Mouse (Mus musculus) cerebellum, postnatal 36 days (tissue): Measurements from ENCODE around the gene Ralbp1.

ENCODE experiments used
- DNase-seq, 2 experiments: peaks; one replicate each; pipeline ENCODE4 v3.0.0; 2021 to 2022; ENCODE audit warnings: mixed read lengths in 2 of 2

Gene Ralbp1

DNA sequence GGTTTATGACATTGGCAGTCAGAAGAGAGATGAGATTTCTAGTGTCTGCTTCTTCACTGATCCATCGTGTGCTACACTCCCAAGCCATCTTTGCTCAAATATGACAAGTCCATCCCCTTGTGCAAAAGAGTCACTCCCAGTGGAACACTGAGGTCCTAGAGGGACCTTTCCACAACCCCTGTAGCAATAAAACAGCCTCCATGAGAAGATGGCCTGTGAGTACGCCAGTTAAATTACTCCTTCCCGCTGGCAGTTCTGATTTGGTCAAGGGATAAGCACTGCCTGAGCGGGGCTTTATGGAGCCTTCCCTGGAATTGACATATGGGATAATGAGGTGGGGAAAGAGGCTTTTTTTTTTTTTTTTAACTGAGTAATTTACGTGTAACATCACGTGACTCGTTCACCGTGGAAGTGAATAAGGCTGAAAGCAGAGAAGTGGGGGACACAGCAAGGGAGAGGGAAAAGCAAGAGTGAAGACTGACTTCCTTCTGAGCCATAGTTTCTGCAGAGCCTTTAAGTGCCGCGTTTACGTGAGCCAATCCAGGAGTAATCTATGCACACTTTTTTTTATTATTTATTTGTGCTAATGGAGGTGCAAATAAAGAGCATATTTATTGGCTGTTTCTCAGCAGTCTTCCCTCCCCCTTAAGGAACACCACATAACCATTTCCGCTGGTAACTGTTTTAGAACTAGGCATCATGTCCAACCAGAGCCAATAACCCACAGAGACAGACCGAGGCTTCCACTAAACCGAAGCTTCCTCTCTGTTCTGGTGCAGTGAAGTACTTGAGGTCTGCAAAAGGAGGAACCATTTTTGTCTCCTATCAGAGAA, at the start of gene Ralbp1:
Ralbp1 (minus strand) TSS at position 102 of the 833 bp plus-strand sequence.
- DNase-seq = peak; percentile 32 to 56

DNA sequence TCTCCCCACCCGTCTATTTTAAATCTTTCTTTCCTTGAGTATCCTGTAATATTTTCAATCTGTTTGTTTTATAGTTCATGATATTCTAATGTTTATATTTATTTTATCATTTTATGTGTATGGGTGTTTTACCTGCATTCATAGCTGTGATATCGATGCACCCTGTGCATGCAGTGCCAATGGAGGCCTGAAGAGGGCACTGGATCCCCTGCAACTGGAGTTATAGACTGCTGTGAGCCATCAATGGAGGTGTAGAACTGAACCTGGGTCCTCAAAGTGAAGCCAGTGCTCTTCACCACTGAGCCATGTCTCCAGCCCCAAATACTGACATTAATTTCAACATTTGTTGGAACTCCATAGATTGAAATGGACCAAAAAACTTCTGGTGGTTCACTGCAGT, 48.1 kb upstream of the Ralbp1 start:
- DNase-seq = no peak

DNA sequence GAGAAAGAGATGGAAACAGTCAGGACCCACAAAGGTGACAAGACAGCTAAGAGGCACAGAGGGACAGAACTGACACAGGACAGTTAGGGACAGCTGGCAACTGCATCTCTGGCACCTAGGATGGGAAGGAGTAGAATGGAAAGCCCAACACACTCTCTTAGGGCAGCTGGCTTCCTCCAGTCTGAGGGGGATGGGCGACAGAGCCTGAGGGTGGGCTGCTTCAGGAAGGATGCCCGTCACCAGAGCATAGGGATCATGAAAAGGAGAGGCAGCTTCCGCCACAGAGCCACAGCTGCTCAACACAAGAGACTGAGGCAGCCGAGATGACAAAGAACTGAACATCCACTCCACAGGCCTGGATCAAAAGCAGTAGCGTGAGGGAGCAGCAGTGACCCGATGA, 45.9 kb upstream of the Ralbp1 start:
- DNase-seq = peak in 1 of 2 experiments; percentile 19

DNA sequence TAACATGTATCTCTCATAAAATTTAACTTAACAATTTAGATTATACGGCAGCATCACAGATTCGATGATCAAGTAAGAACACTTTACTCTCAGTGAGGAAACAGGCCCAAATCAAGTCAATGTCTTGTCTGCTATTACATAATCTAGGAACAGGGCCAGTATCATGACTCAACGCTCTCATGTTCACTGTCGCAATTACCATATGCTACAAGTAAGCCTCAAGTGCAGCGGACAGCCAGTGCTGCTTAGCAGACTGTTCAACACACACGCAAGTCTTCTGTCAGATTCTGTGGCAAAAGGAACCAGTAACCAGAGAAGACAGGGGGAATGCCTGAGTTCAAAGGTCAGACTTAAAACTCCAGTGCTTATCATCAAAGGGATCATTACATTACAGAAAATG, 45.4 kb upstream of the Ralbp1 start:
- DNase-seq = peak; percentile 59 to 73

DNA sequence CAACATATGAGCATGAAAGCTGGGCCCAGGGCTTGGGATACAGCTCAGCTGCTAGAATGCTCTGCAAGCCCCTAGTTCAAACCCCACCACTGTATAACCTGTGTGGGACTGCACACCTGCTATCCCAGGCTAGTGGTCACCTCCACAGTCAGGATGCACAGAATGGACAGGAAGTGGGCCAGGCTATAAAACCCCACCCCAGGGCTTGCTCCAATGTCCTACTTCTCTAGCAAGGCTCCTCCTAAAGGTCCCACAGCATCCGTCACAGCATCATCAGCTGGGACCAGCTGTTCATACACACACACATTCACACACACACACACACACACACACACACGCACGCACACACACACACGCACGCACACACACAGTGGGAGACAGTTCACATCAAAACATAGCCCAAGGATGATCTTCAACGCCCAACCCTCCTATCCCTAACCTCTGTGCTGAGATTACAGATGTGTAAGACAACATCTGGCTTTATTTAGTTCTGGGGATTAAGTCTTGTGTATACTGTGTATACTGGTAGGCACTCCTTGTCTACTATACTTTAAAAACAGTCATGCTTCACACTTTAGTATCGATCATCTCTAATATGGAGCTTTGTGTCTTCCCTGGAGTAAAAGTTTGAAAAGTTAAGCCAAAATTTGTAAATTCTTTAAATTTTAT, 44.7 kb upstream of the Ralbp1 start:
- DNase-seq = no peak

DNA sequence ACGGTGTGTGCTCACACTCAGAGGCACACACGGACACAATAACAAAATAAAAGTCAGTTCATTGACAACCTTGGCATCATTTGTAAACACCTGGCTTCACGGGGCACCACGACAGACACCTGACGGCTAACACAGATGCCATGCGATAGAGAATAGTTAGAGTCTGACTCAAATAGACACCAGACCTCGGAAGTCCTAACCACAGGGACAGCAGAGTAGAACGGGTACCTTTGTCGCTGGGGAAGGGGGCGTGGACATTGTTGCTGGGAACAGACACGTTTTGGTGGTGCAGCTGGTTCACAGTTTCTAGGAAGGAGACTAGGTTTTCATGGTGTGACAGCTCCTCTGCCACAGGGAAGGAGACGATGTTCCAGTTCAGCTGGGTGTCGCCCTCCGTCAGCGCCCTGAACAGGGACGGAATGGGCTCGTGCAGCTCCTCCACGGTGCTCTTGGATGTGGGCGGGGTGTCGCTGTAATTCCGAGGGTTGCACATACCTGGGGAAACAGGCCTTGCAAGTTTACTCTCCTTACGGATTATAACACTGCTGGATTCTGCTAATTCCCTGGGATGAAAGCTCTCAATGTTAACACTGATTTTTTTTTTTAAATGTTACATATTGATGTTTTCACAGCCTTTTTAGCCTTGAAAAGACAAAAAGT, 43.9 kb upstream of the Ralbp1 start:
- DNase-seq = no peak

DNA sequence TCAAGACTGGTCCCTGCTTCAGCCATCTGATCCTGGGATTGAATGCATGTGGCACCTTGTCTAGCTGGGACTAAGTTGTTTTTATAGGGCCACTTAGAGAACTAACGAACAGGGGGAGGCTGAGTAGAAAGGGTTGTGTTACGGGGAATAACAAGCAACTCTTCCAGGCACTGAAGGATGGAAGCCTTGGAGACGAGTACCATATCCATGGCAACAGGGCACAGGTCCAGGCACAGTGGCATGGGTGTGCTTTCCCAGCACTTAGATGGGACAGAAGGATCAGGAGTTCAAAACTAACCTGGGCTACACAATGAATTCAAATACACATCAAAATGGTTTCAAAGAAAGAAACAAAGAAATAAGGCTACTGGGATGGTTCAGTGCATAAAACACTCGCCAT, 41.5 kb upstream of the Ralbp1 start:
- DNase-seq = peak in 1 of 2 experiments; percentile 21

DNA sequence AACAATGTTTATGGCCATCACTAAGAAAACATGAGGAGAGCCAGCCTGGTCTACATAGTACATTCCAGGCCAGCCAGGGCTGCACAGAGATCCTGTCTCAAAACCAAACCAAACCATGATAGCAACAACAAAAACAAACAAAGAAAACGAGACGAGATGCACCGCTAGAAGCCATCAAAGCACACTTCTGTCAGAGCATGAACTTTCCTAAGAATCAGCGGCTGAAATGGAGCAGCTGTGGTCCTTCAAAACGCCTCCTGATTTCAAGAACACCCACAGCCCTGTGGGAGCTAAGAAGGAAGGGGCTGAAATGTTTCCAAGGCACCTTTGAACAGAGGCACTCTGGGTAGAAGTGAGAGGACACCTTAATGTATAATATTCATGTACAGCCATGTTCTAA, 38.6 kb upstream of the Ralbp1 start:
- no peak for DNase-seq

DNA sequence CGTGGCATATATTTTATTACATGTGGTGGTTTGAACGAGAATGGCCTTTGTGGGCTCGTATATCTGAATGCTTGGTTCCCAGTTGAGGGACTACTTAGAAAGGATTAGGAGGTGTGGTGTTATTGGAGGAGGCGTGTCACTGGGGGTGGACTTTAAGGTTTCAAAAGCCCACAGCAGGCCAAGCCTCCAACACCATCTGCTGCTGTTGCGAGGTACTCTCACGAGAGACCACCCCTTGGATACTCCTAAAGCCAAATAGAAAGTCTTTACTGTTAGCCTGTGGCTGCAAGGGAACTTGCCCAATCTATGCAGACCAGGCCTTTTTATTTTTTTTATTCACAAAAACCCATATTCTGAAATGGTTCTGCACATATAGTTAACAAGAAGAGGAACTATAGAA, 36.4 kb upstream of the Ralbp1 start:
- DNase-seq = no peak

DNA sequence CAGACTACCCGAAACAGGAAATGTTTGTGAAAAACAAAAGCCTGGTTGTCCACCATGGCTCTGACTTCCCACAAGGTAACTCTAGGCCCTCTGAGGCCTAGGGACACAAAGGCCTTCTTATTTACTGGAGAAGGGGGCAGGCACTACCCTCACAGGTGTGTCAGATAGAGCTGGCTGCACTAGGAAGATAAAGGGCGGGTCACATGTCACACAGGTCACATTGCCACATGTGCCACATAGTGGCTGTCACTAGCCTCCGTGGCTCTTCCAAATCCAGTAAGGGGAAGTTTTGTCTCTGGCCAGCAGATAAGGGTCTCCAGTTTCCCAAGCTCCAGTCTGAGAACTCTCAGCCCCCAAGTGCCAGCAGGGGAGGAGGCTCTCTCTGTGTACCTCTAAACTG, 33.6 kb upstream of the Ralbp1 start:
- no peak for DNase-seq

DNA sequence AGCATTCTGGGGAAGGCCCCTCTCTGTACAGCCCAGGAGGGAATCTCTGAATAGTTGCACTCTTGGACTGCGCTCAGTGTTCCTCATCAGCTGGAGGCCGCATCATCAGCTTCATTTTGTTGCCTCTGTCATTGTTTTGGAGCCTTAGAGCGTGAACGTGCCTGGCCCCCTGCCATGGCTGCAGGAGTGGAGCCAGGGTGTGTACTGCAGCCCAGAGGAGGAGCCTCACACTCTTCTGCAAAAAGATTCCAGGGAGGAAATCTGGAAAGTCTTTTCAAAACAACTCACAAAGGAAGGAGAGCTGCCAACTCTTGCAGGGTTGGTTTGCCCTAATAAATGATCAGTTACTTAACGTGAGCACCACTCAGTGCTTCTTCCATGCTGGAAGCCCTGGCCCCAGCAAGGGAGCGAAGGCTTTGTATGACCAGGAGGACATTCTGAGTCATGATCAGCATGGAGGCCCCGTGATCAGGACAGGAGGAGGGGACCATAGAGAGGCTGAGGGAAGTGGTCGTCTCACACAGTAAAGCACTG, 30.6 kb upstream of the Ralbp1 start:
- DNase-seq = peak; percentile 56 to 62

DNA sequence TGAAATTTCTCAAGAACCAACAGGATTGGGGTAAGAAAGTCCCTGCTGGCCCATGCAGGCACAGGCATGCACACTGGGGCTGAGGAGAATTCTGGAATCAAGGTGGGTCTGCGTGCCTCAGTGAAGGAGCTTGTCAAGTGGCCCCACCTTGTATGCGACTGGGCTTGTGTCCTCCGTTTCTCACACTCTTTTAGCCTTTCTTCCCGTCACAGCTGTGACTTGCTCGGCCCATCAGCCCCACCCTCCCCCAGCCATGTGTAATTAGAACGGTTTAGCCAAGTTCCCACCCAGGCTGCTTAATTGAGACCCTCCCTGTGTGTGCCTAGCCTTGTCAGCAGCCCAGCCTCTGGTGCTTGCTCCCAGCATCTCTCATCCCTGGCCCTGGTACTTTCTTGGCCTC, 28.5 kb upstream of the Ralbp1 start:
- no peak for DNase-seq

DNA sequence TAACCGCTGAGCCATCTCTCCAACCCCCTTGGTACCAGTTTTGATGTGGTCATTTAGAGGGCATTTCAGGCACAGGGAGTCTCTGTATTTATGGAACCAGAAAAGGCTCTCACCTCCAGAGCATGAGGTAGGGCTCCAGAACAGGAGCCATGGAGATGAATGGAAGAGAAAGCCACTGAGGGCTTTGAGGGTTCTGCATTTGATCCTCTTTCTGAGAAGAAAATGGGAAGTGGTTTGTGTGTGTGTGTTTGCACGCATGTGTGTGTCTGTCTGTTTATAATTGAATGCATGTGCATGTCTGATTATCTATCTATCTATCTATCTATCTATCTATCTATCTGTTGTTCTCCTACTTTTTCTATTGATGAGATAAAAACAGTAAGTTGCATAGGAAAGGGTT, 26.6 kb upstream of the Ralbp1 start:
- no peak for DNase-seq

DNA sequence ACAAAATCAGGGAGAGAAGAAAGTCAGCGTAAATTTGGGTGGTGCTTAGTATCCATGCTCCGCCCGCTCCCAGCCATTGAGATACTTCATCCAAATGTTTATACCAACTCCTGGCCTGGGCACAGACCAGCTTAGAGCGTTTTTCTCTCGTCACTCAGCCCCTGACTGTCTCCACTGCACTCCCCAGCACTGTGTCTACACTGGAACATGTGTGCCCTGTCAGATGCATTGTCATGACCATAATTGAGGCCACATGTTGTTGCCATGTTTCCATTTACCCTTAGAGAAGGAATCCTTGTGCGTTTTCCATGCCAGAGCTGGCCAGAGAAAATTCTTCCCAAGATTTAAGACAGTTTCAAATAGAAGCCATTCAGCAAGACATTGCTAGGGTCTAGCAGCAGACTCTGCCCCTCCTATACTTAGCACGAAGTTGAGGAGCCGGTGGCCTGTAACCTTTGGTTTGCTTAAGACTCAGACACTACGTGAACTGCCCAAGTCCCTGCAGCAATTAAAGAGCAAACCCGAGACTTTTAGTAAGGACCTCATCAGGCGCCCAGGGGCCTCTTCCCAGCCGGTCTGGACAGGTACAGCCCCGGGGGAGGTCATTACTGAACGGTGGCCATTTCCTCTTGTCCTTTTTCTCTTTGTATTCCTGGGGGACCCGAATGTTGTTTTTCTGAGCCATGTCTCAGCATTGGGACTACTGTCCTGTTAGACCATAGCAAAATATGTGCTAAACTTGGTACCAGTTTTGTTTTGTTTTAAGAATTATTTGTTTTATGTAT, 25.9 kb upstream of the Ralbp1 start:
- no peak for DNase-seq

DNA sequence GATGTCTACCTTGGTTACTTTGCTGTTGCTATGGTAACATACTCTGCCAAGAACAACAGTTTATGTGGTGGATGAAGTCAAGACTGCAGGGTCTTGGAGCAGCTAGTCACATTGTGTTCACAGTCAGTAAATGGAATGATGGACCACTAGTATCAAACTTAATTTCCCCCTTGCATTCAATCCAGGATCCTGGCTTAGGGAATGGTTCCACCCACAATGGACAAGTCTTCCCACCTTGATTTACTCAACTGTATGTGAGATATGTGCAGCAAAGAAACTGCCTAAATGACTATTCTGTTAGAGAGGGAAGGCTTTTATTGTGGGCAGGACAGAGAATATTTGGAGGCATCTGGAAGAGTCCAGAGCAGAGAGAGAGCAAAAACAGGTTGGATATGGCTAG, 22.7 kb upstream of the Ralbp1 start:
- no peak for DNase-seq

DNA sequence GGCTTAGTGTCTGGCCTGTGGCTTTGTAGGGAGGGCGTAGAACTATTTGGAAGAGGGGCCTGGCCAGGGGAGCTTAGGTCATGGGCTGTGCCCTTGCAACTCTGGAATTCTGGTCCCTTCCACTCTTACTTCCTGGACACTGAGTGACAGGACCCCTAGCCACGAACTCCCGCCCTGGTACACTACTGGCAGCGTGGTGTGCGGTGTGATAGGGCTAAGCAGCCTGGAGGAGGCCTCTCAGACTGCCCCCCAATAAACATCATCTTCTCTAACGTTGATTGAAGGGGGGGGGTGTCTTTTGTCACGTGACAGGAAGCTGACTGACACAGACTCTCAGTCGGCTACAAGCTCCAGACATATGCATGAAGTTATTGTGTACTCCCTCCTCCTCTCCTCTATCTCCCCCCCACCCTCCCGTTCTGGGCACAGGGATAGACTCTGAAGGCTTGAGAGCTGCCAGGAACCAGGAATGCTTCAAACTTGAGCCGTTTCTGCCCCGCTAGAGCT, 21.4 kb upstream of the Ralbp1 start:
- DNase-seq = no peak

DNA sequence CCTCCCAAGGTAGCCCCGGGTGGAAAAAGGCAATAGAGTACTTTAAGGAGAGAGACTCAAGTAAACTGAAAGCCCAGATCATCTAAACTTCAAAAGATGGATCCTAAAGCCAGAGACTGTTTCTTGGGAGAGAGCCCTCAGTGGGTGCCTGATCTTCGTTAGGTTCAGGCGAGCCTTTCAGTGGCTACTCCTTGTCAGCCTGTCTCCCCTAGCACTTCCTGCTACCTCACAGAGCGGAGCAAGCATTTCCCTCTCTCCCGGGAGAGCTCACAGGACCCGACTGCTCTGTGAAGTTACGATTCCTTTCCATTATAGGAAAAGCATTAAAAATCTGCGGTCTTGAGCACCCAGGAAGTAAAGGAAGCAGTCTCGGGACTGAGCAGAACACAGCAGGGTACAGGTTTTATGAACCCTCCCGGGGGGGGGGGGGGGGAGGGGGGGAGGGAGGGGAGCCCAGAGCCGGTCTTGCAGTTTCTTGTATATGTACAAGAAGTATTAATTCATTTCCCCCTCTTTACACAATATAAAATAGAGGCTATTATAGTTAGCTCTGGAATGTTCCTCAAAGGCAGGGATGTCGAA, 20.8 kb upstream of the Ralbp1 start:
- no peak for DNase-seq

DNA sequence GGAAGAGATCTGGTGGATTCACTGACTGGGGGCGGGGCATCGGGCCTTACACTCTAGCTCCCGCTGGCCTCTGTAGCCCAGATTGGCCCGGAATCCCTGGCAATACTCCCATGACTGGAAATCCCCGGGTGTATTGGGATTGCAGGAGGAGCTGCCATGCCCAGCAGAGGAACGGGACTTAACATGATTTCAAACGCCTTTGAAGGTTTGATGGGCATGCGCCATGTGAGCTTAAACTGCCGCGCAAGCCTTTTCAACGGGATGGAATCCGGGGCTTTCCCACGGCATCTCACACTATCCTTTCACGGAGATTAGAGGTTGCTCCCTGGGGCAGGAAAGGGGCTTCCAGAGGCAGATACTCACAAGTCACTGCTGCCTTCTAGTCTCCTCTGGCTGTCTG, 19.6 kb upstream of the Ralbp1 start:
- no peak for DNase-seq

DNA sequence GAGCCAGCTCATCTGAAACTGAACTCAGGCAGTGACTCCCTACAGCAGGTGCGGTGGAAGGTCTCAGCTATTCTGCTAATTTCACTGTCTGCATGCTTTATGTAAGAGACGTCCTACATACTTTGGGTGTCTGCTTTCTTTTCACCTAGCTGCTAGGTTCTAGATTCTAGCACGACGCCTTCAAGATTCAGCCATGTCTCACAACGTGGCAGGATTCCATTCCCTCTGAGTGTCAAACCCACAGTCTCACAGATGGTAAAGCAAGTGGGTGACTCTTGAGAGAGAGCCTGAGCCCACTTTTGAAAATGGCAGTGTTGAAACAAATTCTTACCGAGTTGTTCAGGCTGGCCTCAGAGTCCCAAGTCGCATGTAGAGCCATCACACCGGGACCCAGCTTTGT, 18.2 kb upstream of the Ralbp1 start:
- no peak for DNase-seq

DNA sequence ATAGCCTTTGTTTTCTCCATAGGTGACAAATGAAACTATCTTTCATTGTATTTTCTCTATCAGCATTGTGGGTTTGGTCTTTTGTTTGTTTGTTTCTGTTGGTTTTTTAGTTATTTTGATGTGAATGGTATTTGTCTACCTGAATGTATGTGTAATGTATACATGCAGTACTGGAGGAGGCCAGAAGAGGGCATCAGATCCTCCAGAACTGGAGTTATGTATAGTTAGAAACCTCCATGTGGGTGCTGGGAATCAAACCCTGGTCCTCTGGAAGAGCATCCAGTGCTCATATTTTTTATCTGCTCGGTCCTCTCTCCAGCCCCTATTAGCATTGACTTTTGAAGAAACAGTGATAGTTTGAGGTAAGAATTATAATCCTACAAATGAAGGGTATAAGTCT, 17.4 kb upstream of the Ralbp1 start:
- no peak for DNase-seq

DNA sequence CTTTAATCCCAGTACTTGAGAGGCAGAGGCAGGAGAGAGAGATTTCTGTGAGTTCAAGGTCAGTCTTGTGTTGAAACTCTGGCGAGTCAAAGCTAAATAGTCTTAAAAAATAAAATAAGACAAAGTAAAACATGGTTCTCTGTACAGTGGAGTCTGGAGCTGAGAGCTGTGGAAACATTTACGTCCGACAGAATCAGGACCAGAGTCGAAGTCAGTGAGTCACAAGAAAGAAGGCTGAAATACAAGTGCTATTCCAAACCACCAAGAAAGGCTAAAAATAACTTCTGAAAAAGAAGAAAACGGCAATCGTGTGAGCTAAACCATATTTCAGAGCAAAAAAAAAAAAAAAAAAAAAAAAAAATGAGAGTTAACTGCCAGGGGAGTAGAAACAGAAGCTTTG, 16.7 kb upstream of the Ralbp1 start:
- no peak for DNase-seq

DNA sequence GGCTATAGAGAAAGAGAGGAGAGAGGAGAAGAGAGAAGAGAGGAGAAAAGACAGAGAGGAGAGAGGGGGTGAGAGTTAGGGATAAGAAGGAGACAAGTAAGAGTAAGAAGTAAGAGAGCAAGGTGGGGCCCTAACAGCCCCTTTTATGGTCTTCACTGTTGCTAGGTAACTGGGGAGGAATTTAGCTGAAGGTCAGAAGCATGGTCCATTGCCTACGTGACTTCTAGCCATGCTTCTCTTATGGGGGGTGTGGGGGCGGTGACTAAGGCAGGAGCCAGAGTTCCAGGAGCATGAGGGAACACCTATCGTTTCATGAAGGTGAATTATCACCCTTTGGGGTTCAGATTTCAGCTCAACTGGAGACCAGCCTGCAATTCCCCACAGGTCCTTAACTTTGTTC, 10.4 kb upstream of the Ralbp1 start:
- no peak for DNase-seq
